Mouse (Mus musculus) cerebellum, adult 2 months (tissue): Measurements from ENCODE around the gene Eif4e1b. TPM values are rescaled to one million over a fixed set of nuclear protein-coding genes. Genes with fewer than 3 reads are reported as not detected.
"Not testable (repeated sequence)": the region's sequence is repeated elsewhere in the genome, so short reads cannot be mapped to it uniquely, and the experiment has no call there.

ENCODE experiments used
- DNase-seq, 2 experiments: peaks; one replicate each; pipeline ENCODE4 v3.0.0; 2021
- H3K27ac ChIP-seq: fragments of 200-500 bp; 2 replicates; pipeline ENCODE4 v1.5.1; 2012; ENCODE audit warnings: low read length, control low read depth, inconsistent platforms; ENCODE audit not compliant: insufficient read depth
- H3K27me3 ChIP-seq: fragments of 200-500 bp; 2 replicates; pipeline ENCODE4 v1.6.1; 2012; ENCODE audit warnings: inconsistent platforms, mild to moderate bottlenecking, low read length, moderate library complexity; ENCODE audit not compliant: control insufficient read depth, insufficient read depth
- H3K4me1 ChIP-seq: fragments of 200-500 bp; 2 replicates; pipeline ENCODE4 v1.6.1; 2011; ENCODE audit warnings: low read length; ENCODE audit not compliant: control insufficient read depth, insufficient read depth
- H3K4me3 ChIP-seq: fragments of 200-500 bp; replicated peaks from 2 replicates; pipeline ENCODE3; 2011; ENCODE audit warnings: mild to moderate bottlenecking, low read depth, low read length, control low read depth; ENCODE audit not compliant: insufficient read depth
- CTCF ChIP-seq: fragments of 200-500 bp; IDR thresholded peaks from 2 replicates; pipeline ENCODE4 v1.5.1; 2011; ENCODE audit warnings: low read depth, mild to moderate bottlenecking, control low read depth, low read length, moderate library complexity, borderline replicate concordance; ENCODE audit not compliant: insufficient read depth
- POLR2A ChIP-seq: fragments of 200-500 bp; IDR thresholded peaks from 2 replicates; pipeline ENCODE4 v1.6.1; 2011; ENCODE audit warnings: low read length, control low read depth, borderline replicate concordance; ENCODE audit not compliant: insufficient read depth
- WGBS: fragments of 180-500 bp; shearing (Covaris S2); methylation state at CpG from one replicate; pipeline ENCODE4 v1.1.7; 2018; 5-methylcytosine and 5-hydroxymethylcytosine counted together
- polyA plus RNA-seq: library from polyadenylated mRNA; depleted of rRNA; stranded (reverse); fragments of >200 nt; gene quantifications from 2 replicates; pipeline ENCODE4 v1.2.3, GENCODE M21; 2012

The Eif4e1b gene
- polyA plus RNA-seq, 1 experiment, result not detected

- TF ChIP-seq CTCF (no peak), POLR2A (no peak)
- H3K27me3 ChIP-seq, result no peaks in the 10 kb centered on the region
- H3K4me3 ChIP-seq, result peak overlapping the region; percentile 71
- WGBS, result 3% methylated on average over 44 of the region's 44 CpGs
- H3K27ac ChIP-seq, result peak overlapping the region; percentile 85
- DNase-seq, result peak; percentile 75 to 81
- H3K4me1 ChIP-seq, result peaks cover 23% of the 10 kb centered on the region
Measured at GRCm38 (mm10) chr13:54765281-54766191, 18.3 kb upstream of the Eif4e1b start.

DNA sequence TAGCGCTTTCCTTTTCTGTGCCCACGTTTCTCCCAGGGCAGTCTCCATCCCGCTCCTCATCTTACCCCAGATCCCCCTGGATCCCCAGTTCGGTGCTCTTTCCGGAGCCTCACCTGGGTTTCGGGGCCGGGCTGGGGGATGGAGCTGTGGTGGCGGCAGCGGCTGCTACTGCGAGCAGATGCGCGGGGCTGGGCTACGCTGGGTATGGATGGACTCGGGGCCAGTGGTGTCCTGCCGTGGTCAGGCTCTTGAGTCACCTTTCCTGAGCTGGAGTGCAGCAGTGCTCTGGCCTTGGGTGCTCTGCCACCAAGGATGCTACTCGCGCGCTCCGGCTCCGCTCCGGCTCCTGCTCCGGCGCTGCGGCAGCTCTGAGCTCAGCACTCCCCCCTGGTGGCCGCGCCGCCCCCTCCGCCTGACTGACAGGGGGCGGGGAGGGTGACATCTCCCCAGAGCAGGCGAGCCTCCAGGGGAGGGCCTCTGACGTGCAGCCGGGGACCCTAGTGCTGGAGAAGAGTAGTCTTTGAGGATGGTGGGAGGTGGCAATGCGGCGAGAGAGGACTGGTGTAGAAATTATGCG is 17.5 kb upstream of the Eif4e1b start, which contains the start of gene Sncb:
Gene Sncb, minus strand, starts transcription at position 404 of the 577 bp plus-strand sequence.
- H3K27ac ChIP-seq, result peak within 1 kb of the TSS; percentile 85
- H3K4me3 ChIP-seq, result peak within 1 kb of the TSS; percentile 71
- H3K4me1 ChIP-seq, result peaks cover 17% of the 10 kb centered on the region
- H3K27me3 ChIP-seq, result no peaks in the 10 kb centered on the region
- peak; percentile 66 for TF ChIP-seq CTCF
- peak; percentile 94 for TF ChIP-seq POLR2A
- peak; percentile 91 to 93 for DNase-seq
- 1% methylated on average over 35 of the region's 35 CpGs for WGBS

DNA sequence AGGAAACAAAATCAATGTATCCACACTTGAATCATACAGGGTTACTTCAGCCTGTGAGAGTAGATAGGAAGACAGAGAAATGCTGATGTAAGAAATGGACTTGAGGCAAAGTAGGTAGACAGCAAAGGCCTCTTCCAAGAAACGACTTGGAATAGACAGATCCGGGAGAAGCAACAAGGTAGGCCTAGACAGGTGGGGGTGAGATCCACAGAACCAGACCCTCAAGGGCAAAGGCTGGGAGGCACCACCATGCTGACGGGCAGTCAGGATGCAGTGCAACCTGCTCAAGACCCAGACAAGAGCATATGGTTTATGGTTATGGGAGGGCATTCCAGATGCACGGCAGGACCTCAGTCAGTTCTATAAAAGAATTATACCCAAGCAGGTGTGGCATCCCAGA is 16.8 kb upstream of the Eif4e1b start:
- DNase-seq, result peak in 1 of 2 experiments; percentile 38
- H3K27ac ChIP-seq, result peak overlapping the region; percentile 85
- WGBS, result 60% methylated on average over 4 of the region's 4 CpGs
- TF ChIP-seq CTCF, result no peak
- no peak for TF ChIP-seq POLR2A
- H3K4me3 ChIP-seq, result peak overlapping the region; percentile 71
- H3K27me3 ChIP-seq, result no peaks in the 10 kb centered on the region
- peaks cover 17% of the 10 kb centered on the region for H3K4me1 ChIP-seq

DNA sequence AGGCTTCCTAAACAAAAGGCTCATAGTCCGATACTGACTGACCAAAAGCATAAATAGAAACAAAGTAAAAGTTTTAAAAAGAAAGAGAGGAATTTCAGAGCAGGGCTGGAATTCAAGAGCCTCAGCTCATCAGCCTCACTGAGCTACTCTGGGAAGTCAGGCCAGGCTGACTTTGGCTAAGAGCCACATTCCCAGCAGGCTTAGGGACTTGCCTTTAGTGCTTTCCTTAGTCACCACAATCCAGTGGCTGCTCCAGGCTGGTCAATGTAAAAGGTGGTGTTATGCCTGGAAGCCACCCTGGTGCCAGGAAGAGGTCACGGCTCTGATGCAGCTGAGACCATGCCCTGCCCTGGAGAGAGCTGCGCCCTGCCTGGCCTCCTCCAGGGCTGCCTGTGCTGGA is 3.2 kb upstream of the Eif4e1b start:
- peak overlapping the region; percentile 6; the same call in 1 of the 2 replicates for H3K27ac ChIP-seq
- DNase-seq, result peak; percentile 81 to 85

GRCm38 (mm10) chr13:54781086-54781485 is 2.7 kb upstream of the Eif4e1b start:
- no peak for DNase-seq
- TF ChIP-seq POLR2A (no peak), CTCF (no peak)
- WGBS, result 42% methylated on average over 3 of the region's 3 CpGs
- Histone ChIP-seq H3K27ac (peak overlapping the region; percentile 6; the same call in 1 of the 2 replicates), H3K27me3 (no peaks in the 10 kb centered on the region), H3K4me1 (peaks cover 13% of the 10 kb centered on the region), H3K4me3 (no peak overlapping the region)

More for the DNA sequence above, 3.2 kb upstream of the Eif4e1b start:
- TF ChIP-seq CTCF (no peak), POLR2A (no peak)
- WGBS, result 32% methylated on average over 3 of the region's 3 CpGs
- Histone ChIP-seq H3K27me3 (no peaks in the 10 kb centered on the region), H3K4me3 (no peak overlapping the region), H3K4me1 (peaks cover 13% of the 10 kb centered on the region)

GRCm38 (mm10) chr13:54783235-54783634 is 563 bp upstream of the Eif4e1b start:
- H3K4me3 ChIP-seq, result no peak overlapping the region
- WGBS, result 85% methylated on average over 2 of the region's 2 CpGs
- H3K27me3 ChIP-seq, result no peaks in the 10 kb centered on the region
- TF ChIP-seq POLR2A, result no peak
- TF ChIP-seq CTCF, result no peak
- H3K4me1 ChIP-seq, result peaks cover 13% of the 10 kb centered on the region
- H3K27ac ChIP-seq, result no peak overlapping the region
- DNase-seq, result no peak

- not testable (repeated sequence) for H3K27me3 ChIP-seq, H3K4me3 ChIP-seq, H3K27ac ChIP-seq, H3K4me1 ChIP-seq, DNase-seq
- 6% methylated on average over 2 of the region's 2 CpGs for WGBS
Measured at GRCm38 (mm10) chr13:54787591-54787990, 3.8 kb downstream of the Eif4e1b start.
